Mouse (Mus musculus) retina, postnatal 1 day (tissue): ENCODE measurements around the gene Snx15.

Experiments
- DNase-seq: peaks from one replicate; pipeline ENCODE4 v3.0.0-alpha.2; 2012

Snx15 gene

DNA sequence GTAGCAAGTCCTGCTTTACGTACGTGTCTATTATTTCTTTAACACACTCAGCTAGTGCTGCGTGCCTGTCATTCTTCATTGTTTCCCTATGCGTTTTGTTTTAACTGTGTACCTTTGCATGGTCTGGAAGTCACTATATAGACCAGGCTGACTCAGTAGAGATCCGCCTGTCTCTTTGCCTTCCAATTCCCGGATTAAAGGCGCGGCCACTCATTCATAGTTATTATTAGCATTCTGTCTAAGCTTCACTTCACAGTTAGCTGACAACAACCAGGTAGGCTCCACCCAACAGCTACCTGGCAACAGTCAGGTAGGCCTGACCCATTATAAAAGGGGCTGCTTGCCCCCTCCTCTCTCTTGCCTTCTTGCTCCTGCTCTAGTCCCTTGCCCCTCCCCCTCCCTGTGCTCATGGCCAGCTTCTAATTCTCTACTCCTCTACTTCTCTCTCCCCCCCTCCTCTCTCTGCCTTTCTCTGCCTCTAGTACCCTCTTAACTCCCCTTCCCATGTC, 9.4 kb downstream of the Snx15 start:
- DNase-seq, result no peak

DNA sequence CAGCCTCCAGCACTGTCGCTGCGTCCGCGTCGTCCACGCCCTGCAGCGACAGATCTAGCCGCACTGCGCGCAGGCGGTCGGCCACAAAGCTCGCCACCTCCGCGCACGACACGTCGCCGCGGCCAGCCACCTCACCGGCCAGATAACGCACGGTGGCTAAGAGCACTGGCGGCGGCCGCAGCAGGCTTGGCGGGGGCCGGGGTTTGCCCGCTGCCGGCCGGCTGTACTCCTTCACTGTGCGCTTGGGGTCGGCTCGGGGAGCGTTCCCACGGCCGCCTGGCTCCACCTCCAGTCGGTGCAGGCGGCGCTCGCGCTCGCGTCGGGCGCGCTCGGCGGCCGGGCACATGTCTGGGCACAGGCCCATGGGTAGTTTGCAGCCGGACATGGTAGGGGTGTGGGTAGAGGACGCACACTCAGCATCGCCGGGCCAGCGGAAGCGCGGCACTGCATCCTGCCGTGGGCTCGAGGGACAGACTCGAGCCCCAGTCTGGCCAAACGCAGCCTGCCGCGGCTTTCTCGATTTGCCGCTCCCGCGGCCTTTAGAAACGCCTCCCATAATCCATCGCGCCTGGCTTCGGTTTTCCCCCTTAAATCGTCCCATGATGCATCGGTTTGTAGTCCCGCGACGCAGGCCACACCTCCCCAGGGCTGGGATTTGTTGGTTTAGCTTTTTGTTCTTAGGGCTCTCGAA, 10.0 kb downstream of the Snx15 start, which contains the start of gene Sac3d1:
Sac3d1 (minus strand) TSS at position 665 of the 691 bp plus-strand sequence.
- peak; percentile 96 for DNase-seq

DNA sequence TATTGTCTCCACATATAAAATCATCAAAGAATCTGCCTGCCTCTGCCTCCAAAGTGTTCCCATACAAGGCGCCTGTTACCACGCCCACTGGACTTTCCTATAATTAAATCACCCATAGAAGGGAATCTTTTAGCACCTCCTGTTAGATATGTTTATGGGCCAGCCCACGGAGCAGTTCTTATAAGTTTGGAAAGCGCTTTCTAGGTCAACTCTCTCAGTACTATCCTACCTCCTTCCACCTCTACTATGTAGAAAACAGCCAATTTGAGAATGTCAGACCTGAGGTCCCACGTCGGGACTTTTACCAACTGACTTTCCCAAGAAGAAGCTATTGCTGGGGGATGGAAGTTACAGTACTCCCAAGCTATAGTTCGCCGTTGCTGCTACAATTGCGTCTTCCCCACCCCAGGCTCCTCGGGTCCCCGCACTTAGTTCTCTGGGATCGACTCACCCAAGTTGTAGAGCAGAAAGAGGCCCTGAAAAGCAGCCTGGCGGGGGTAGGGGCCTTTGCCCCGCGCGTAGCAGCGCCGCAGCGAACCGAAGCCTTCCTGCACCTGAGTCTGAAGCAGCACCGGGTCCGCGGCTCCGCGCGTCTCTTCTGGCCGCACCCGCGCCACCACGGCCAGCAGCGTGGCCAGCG, 10.6 kb downstream of the Snx15 start:
- DNase-seq, result no peak

DNA sequence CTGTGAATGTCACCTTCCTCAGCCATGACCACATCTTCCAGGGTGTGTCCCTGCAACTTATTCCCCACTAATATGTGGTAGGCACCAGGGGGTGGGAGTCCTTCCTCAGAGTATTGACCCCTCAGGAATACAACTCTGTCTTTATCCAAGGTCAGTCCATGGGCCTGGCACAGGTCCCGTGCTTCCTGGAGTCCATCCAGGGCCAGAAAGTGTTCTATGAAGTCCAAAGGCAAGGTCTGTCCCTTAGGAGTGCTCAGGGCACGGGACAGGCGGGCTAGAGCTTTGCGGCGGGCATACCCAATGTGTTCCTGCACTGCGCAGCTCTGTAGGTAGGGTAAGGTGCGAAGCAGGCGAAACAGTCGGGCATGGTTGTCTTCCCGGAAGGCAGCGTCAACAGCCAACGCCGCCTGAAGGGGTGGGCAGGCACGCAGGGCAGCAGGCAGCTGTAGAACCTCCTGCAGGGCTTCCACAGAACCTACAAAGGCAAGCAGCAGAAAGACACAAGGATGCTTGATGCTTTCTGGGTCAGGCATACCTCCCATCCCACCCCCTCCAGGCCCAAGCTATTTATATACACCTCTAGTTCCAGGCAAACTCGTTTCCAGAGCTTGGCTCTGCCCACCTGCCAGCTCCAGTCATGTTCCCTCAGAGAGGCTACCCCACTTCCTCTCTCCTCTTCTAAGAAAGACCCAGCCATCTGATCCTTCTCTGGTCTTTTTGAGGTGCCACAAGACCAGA, 11.8 kb downstream of the Snx15 start:
- no peak for DNase-seq

DNA sequence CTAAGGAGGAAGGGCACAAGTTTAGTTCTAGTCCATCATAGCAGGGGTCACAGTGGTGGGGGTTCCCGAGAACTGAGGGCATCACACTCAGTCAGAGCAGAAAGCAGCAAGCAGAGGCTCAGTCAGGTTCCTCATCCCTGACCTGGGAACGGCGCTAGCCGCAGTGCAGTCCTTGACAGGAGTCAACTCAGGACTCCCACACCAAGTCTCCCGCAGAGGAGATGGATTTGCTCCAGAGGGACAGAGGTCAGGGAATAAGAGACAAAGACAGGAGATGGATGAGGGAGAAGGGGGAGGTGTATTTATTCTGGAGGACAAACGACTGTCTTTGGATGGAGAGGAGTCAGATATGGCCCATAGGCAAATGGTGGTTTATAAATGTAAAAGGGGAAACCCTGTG, 15.0 kb downstream of the Snx15 start:
- DNase-seq, result no peak

DNA sequence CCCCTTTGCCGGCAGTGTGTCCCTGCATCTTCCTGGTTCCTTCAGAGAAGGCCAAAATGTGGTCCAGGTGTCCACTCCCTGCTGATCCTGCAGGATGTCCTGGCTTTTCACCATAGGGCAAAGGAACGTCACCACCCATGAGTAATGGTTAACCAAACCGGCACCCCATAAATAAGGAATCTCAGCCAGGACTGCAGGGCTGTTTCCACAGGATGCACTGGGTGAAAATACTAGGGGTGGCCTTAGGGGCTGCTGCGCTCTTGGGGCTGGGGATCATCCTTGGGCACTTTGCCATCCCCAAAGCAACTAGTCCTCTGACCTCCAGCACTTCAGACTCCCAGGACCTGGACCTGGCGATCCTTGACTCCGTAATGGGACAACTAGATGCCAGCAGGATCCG, 22.5 kb downstream of the Snx15 start, which contains the start of gene Naaladl1:
Naaladl1 (plus strand) TSS at position 197 of the 400 bp plus-strand sequence.
- no peak for DNase-seq

DNA sequence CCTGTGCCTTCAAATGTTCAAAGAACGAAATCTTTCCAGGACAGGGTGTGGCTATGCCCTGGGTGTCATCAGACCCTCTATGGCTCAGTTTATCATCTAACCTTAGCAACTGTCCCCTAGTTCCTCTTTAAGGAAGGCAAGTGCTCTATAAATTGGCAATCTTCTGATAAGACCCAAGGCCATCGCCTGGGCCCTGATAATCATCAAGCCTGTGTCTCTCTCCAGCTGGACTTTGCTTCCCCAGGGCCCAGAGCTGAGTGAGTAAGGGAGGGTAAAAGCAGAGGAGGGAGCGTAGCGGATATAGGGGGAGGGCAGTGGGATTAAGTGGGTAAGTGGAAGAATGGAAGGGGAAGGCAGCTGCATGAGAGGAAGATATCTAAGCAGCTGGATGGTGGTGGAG, 23.6 kb downstream of the Snx15 start:
- DNase-seq, result no peak

DNA sequence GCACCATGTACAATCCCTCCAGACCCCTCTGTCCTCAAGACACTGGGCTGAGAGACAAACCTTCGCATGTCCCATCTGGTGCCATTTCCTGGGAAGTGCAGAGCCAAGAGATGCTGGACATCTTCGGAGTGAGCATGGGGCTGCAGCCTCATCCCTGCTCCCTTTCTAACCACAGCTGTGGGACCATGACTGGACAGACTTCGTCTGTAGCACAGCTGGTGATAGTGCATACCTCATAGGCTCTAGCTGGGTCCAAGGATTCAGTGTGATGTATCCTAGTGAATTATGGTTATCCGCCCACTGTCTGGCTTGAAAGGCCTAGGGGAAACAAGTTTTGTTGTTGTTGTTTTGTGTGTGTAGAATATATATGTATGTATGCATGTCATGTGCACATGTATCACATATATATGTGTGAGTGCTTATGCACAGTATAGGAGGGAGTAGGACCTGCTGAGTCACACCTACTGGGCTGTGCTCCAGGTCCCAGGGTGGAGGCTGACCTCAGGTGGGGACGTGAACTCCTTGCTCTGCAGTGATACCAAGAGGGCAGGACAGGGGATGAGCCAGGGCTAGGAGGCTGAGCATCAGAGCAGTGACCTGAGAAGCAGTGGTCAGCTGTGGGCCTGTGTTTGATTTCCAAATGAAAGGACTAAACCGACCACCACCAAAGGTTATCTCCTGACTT, 25.8 kb downstream of the Snx15 start:
- no peak for DNase-seq

DNA sequence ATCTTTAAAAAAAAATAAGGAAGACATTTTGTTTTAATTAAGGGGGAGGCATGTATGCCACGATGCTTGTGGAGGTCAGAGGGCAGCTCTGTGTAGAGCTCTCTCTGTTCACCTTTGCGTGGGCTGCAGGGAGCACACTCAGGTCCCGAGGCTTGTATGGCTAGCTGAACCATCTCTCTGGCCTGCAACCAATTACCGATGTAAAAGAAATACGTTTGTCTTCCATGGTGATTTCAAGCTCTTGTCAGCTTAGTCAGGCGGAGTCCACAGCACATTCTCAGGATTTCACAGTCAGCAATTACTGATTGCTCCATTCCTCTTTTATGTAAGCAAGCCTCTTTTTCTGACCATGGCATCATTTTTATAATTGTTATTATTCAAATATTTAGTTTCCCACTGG, 26.9 kb downstream of the Snx15 start:
- no peak for DNase-seq

DNA sequence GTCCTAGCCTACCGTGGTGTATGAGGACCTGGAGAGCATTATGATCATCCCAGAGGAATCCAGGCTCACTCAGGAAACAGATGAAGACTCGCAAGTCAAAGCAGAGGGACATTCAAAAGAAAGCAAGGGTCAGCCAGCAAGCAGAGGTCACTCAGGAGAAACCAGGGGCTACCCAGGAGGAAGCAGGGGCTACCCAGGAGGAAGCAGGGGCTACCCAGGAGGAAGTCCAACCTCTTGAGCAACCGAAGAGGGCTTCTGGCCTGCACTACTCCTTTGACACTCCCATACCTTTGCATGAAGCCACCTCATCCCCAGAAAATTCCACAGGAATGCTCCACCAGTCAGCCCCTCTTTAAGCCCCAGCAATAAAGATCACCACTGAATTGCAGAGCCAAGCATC, 30.3 kb downstream of the Snx15 start:
- DNase-seq, result no peak

DNA sequence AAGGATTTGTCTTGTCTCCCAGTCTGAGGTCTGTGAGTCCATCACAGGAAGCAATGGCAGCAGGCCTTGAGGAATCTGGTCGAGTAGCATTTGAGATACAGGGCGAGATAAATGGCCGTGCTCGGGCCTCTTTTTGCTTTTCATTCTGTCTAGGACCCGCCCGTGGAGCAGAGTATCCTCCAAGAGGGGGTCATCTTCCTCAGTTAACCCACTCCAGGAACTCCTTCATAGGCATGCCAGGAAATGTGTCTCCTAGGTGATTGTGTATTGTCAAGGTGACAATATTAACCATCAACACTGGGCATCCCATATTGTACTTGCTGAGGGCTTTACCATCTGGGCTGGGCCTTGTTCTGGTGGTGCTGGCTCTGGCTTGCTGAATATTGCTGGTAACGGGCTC, 34.0 kb downstream of the Snx15 start, which contains the start of gene AC131692.1:
AC131692.1 (plus strand) TSS at position 301 of the 400 bp plus-strand sequence.
- DNase-seq, result no peak

DNA sequence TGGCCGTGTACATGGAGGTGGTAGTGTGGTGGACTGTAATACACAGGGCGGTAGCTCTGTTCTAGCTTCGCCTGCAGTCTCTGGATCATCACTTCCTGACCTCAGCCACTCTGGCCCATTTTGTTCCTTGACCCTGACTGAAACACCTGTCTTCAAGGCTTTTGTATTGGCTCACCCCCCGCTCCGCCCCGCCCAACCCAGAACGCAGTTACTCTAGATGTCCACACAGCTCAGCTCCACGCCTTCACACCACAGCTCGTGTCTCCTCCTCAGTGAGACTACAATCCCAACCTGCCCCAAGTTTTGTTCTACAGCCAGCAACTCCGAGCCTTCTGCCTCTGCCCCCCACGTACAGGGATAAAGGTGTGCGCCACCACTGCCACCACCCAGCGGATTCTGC, 39.3 kb downstream of the Snx15 start:
- no peak for DNase-seq

DNA sequence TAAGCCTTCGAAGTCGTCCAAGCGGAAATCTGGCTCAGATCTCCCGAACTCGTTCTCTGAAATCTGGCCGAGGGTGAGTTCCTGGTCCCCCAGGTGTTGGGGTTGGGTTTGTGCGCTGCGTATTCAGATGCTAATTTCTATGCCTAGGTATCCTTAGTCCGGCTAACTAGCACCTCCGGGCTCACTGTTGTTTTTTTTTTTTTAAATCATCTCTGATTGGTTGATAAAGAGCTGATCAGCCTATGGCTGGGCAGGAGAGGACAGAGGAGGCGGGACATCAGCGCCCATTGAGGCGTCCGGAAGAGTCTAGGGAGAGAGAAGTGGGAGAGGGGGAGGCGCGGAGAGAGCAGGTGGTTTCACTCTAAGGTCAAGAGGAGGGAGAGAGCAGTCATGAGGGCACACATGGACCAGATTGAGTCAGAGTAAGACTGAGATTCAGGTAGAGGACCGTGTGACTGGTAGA, 42.7 kb downstream of the Snx15 start:
- DNase-seq, result peak; percentile 90

DNA sequence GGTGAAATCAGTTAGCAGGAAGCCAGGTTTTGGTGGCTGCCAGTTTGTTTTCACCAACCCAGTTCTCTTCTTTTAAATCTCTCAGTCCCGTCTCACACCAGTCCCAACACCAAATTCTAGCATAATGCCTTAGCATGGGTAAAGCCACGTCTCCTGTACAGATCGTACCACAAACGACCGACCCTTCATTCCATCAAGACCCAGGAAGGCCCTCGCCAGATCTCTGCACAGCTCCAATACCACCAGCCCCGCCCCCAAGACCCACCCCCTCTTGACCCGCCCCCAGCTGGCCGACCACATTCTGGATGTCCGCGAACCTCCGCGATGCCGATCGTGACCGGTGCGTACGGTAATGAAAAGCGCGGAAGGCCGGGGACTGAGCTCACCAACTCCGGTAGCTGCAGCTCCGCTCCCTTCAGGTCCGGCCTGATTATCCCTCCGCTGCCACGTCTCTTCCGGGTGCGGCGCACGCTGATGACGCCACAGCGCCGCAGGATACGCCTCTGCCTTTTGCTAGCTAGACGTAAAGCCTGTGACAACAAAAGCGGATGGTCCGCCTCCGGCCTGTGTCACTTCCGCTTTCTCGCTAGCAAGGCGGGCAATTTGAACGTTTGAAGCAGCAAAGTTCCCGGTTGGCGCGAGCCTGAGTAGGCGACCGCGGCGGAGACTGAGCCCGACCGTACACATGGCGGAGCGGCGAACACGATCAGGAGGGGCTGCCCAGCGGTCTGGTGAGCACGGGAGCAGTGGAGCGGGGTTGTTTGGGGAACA, 43.4 kb downstream of the Snx15 start, which contains the start of the genes Zfpl1 and Cdca5:
Zfpl1 (minus strand) TSS at position 479 of the 771 bp plus-strand sequence.
Cdca5 (plus strand) TSS at position 506 of the 771 bp plus-strand sequence.
- DNase-seq, result peak; percentile 99

DNA sequence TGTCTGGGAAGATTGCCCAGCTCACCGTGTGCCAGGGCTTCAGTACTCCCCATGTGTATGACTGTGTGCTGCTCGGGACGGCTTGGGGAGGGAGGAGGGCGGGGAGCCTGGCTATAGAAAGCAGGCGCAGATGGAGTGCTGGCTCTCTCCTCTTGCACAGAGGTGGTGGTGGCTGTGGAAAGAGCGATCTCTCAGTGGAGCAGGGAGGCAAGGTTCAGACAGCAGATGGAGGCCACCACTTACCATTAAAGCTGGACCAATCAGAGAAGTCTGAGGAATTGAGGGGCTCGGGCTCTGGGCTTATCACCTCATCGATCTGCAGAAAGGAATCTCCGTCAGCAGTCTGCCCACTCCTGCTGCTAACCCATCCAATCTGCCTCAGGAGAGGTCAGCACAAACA, 45.9 kb downstream of the Snx15 start, which contains the start of gene Gm28374:
Gm28374 (minus strand) TSS at position 101 of the 400 bp plus-strand sequence.
- no peak for DNase-seq

DNA sequence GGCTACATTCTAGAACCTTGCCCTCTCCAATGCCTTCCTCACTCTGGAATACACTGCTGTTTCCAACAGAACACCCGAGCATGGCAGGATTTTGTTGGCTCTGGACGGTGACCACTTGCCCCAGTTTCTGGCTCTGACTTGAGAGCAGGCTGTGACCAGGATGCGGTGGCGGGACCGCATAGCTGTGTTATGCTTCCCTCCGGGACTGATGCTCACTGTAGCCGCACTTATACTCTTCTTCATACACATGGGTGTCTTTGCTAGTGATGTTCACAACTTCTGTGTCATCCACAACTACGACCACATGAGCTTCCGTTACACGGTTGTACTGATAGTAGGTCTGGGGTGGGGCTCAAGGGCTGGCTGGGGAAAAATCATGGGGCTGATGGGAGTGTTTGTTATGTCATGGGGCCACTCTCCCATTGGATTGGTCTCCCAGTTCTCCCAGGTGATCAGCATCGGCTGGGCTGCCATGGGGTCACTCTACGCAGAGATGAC, 48.1 kb downstream of the Snx15 start, which contains the start of gene Tmem262:
Tmem262 (plus strand) TSS at position 51 of the 498 bp plus-strand sequence.
- DNase-seq, result no peak

DNA sequence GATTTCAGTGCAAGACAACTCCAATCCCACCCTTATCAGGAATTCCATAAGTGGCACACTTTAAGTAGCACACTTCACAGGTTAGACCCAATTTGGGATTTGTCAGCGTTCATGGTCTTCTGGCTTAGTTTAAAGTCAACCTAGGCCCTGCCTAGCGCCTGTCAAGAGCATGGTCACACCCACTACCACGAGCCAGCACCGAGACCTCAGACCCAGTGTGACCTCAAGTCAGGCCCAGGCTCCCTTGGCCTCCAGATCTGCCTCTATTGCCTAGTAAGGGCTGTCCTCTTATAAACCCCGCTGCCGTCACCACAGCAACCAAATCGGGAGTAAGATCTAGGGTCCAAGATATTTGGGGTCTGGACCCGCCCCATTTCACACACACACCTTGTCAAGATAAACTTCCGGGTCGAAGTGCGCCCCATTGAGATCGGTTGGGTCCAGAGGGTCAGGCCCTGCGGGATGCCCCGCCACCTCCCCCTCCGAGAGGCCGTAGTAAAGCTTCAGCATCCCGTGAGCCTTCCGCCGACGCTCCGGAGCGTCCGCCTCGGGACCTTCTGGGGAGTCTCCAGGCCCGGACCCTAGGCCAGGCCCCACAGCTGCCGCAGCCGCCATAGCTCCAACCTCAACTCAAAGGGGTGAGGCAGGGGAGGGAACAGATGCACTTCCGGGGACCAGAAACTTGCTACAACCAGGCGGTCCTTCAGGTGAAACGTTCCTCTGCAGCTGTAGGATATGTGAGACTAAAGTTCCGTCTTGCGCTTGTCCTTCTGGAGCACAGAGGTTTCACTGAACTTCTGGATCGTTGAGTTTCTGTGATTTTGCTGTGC, 51.3 kb downstream of the Snx15 start, which contains the start of gene Vps51:
Vps51 (minus strand) TSS at position 668 of the 830 bp plus-strand sequence.
- peak; percentile 96 for DNase-seq

DNA sequence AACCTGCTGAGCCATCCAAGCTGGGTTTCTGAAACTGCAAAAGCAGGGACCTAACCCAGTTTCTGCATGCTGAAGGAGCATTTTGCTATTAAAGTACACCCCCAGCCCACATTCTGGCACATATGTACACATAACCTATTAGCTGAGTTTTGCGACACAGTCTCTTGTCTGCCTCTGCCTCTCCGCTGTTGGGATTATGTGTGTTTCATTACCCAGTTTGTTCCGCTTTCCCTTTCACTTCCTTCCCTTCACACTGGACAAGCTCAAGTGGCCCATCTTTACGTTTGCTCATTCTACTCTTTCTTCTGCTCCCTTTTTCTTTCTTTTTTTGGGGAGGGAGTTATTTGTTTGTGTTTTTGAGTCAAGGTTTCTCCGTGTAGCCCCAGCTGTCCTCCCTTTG, 54.2 kb downstream of the Snx15 start:
- DNase-seq, result no peak

DNA sequence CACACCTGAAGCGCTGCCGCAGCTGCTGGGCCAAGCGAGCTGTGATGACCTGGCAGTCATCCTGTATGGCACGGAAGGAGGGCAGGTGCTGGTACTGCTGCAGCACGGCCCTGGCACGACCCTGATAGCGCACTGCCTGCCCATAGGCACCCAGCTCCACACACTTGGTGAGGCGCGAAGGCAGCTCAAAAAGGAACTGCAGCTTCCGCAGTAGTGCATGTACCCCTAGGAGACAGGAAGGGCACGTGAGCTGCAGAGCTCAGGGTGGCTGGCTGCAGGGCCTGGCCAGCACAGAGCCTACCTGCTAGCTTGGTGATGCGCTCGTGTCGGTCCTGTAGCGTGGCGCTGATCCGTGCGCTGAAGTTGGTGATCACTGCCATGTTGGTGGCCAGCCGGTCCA, 56.8 kb downstream of the Snx15 start:
- no peak for DNase-seq

DNA sequence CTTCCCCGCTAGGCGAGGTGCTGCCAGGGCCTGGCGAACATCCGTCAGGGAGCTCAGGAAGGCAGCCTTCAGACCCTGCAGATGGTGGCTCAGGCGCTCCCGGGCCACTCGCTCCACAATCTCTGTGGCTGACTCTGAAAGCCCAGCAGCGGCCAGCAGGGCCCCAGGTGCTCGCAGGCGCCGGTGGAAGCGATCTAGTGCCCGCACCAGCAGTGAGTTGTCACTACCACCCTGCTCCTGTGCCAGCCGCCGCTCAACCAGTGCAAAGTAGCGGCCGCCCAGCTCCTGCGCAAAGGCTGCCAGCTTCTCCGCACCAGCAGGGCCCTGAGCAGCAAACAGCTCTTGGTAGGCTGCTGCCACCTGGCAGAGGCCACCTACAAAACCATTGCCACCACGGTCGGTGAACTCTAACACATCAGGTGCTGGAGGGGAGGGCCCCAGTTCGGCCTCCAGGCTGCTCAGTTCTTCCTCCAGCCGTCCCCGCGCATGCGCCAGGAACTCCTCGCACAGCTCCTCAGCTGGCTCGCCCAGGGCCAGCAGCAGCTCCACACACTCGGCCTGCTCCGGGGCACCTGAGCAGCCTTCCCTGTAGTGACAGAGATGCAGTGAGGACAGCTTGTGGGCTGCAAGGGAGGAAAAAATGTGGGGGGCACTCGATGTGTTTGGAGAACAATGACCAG, 57.4 kb downstream of the Snx15 start:
- DNase-seq, result no peak
